Mouse (Mus musculus) WW6 (cell line): ENCODE results near the gene Nfatc2.

ENCODE experiments used
- DNase-seq: peaks from one replicate; pipeline ENCODE4 v3.0.0-alpha.2; 2013; ENCODE audit warnings: low read depth, low spot score

Nfatc2 gene

DNA sequence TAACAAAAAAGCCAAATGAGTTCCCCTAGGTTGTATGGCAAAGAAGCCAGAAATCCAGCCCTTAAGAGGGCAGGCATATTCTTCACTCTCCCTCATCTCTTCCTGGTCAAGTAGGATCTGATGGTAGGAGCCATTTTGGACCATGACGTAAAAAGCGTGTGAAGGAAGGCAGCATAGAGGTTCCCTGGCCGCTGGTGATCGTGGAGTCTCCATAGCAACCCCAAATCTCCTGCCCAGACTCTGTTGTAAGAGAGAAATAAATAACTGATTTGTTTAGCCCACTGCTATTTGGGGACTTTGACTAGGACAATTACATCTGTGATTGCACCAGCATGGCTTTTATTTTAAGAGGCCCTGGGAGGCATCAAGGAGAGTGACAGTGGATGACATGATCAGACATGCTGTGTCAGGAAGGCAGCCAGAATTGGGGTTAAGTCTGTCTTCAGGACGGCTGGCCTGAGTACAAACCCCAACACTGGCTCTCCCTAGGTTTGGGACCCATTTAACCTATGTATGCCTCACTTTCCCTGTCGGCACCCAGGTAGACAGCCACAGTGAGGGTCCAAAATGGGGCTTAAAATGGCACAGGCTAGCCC lies 8.3 kb upstream of the Nfatc2 start:
- no peak for DNase-seq

DNA sequence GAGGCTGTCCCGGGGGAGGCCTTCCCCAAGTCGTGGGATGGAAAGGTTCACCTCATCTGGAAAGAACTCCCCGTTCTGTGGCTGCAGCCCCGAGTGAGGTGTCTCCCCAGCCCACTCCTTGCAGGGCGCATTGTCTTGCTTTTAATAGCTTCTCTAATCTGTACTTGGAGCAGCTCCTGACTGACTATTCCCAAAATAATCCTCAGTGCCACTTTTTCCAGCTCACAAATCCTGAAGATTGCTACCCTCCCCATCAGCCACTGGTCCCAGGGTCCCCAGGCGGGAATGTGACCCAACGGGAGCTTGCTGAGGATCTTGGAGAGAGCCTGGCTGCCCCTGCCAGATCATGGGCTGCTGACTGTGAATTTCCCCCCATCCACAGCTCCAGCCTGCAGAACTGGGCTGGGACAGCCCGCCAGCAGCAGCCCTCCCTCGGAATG lies 6.7 kb upstream of the Nfatc2 start:
- DNase-seq = no peak

DNA sequence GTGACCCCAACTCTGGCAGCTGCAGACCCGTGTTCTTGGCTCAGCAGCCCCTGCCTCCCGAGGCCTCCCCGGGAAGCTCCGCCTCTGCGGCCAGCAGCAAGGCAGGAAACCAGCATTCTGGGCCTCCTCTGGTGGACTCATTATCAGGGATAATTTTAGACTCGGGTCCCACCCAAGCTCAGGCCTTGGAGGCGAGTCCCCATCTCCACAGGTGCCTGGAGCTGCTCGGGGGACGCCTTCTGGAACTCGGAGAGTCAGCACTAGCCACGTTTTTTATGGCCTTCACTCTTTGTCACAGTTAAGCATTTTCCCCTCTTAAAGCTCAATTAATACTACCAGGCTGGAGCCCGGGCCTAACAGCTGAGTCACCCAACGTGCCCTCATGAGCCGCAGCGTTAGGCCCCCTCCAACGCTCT lies 3.2 kb upstream of the Nfatc2 start:
- DNase-seq = no peak

DNA sequence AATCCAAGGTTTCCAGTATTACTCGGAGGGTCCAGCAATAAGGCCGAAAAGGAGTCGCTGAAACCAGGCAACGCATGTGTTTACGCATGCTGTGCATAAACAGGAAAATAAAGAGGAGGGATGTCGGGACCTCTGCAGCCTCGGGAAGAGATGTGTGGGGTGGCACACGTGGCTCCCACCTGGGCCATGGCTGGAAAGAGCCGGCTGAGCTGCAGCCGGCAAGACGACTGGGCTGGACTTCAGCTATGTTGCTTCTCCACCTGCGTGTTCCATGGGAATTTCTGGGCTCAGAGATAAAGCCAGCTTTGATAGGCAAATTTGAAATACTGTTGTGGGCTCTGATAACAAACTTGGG lies 907 bp upstream of the Nfatc2 start:
- no peak for DNase-seq

DNA sequence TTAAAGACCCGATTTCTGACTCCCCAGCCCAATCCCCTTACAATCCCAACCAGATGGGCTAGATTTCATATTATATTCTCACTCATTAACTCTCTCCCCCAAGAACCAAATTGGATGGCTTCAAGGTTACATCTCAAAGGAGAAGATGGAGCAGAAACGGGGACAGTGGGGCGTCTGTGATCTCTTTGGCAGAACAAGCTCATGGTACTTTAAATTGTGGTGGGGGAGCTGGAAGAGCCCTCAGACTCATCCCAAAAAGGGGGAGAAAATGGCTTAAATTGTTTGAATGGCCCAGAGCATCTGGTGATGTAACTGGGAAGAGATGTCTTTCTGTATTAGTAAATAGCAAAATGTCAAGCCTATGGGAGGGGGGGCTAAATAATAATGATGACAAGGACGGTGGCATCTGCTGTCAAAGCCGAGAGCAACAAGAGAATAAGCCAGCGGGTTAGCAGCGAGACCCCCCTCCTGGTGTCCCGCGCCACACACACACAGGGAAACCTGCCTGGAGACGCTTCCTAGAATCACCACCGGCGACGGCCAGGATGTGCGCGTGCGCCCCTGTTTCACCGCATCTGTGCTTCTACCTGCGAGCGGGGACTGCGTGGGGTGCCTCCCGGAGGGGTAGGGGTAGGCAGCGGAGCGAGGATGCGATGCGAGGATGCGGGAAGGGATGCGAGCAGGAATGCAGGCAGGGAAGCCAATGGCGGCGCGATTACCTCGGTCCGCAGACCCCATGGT lies 537 bp downstream of the Nfatc2 start:
- DNase-seq = no peak

DNA sequence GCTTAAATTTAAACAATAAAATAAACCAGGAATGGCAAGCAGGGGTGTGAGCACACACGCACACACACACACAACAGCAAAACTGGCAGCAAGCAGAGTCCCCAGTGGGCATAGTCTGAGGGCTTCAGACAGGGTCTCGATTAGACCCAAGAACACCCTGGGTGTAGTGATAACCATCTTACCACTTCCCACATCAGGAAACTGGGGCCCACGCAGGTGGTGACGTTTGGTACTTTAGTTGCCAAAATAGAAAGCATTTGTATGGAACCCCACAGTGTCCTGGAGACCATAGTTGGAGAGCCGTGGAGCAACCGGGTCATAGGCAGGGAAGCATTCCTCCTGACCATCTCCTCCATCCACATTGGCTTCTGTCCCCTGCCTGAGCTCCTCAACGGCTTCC lies 5.8 kb downstream of the Nfatc2 start:
- no peak for DNase-seq

DNA sequence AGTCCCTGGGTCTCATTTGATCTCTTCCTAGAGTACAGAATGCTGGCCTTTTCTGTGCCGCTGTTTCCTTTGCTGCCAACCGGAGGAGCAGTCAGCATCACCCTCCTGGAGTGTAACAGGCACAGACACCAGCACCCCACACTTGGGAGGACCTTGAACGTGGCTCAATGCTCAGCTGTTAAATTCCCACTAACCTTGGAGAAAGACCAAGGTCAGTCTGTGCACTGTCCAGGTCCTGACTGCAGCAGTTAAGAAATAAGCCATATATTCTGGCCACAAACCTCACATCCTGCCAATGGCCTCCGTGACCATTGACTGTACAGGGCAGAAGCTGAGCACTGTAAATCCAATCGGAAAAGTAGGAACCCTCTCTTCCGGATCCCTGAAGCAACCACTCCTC lies 7.8 kb downstream of the Nfatc2 start:
- no peak for DNase-seq

DNA sequence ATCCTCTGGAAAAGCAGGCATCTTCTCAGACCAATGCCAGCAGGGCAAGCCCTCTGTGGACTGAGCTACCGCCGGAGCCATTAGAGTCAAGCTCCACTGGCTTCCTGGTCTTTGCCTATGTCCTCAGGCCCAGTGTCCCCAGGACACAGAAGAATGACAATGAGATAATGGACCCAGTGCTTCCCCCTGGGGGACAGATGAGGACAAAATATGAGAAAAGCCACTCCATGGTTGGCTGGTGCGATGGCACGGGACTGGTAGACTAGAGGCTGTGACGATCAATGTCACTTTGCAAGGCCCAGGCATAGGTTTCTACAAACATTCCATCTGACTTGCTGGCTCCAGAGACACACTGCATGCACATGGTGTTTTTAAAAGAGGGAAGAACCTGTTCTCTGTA lies 8.5 kb downstream of the Nfatc2 start:
- no peak for DNase-seq

DNA sequence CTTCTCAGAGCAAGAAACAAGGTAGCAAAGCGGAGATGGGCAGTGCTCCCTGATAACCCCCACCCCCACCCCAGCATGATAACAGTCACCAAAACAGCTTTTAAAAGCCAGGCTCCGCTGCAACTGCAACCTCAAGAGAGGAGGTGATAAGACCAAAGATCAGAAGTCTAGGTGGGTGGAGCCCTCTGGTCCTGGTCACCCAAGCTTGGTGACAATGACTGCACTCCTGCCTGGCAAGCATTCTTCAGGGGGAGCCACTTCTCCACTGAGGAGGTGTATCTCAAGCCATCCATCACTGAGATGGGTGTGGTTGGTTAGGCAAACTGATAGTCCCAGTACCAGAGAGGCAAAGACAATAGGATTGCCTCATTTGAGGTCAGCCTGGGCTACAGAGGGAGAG lies 10.4 kb downstream of the Nfatc2 start:
- DNase-seq = no peak

DNA sequence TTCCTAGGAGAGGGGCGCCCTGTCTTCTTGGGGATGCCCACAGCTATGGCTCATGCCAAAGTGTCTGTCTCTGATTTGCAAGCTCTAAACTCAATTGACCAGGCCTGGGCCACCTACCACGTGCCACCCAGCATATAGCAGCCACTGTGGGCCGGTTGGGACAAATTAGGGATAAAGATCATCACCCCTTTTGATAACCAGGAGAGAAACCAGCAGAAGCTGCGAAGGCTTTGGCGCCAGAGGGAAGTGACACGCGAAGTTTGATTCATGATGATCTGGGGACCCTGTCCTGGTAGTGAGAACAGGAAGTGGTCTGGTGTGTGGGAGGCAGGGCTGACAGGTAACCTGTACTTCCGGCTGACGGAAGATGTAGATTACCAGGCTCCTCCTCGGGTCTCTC lies 10.9 kb downstream of the Nfatc2 start:
- DNase-seq = no peak

DNA sequence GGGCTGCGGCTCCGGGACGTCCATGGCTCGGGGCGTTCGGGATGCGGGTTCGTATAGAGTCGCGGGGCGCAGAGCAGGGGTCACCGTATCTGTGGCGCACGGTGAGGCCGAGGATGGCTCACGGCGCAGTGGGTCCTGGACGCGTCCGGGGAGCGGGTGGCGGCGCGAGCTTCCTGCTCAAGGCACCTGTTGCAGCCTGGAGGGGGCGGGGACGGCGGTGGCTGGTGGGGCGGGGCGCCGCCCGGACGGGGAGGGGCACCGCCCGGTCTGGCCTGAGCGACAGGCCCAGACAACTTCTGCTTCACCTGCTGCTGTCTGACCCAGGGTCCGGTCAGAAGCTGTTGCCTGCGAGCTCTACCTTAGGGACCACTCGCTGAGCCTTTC lies 11.3 kb downstream of the Nfatc2 start:
- DNase-seq = no peak

DNA sequence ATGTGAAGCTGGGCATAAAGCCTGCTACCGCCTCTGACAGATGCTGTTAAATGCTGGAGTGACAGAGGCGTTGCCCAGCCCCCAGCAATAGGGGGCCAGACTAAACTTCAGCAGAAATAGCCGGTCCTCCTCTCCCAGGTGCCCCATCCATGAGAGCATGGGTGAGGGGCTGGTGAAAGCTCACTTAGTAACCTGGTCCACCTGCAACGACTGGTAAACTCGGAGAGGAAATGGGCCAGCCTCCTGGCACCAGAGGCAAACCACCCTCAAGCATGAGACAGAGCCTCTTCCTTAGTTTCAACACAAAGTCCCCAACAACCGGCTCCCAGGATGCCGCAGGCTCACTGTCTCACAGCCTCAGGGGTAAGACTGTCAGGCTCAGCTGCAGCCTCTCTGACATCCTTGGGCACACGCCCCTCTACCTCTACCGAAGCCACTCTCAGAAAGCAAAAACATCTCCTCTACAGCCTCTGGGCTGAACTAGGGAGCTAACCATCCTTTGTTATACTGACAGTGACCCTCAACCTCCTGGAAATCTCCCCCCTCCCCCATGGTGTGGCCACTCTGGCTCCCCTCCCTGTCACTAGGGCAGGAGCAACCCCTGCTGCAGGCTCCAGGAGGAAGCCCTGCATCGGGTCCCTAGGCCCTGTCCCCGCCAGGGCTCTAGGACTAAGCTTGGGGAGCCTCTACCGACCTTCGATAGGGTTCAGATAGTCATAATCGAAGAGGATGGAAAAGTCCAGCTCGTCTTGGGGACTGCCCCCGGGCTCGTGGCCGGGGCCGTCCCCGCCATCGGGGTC lies 11.9 kb downstream of the Nfatc2 start:
- no peak for DNase-seq

DNA sequence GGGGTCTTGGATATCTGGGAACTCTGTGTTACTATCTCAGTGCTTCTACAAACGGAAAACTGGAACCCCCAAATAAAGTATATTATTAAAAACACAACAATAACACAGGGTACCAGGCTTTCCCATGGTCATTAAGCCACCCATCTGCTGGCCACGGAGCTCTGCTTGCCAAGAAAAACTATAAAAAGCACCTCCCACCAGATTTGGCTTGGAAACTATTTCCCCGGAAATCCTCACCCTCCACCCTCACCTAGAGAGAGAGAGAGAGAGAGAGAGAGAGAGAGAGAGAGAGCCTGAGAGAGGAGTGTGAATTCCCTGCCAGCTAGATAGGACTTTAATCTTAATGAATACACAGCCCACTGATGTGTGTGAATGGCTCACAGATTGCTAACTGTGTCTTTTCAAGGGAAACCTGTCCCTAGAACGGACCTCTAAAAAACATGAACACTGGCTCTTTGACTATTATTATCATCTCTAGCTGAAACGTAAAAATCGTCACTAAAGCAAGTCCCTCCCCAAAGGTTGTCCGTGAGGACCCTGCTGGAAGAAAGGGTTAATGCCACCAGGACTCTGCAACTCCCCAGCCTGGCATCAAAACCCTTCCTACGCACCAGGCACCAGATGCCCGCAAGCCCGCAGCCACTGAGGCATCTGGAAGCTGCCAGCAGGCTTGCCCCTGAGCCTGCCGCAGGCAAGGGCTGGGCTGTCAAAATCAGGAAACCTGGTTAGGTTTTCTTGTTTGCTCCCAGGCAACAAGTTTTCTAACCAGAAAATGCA lies 12.7 kb downstream of the Nfatc2 start:
- no peak for DNase-seq

DNA sequence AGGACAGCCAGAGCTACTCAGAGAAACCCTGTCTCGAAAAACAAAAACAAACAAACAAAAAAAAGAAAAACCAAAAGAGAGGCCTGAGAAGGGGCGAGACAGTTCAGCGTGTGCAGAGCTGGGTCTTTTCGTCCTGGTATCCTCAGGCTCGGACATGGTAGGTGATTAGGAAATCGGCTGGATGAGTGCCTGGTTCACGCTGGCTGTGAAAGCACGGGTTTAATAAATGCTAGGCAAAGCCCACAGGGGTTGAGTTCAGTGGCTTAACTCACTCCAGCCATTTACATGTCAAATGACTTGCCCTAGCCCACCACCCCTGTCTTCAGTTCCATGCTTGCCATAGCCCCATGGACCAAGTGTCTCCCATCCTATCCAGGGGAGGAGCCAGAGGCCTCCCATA lies 14.3 kb downstream of the Nfatc2 start:
- no peak for DNase-seq

DNA sequence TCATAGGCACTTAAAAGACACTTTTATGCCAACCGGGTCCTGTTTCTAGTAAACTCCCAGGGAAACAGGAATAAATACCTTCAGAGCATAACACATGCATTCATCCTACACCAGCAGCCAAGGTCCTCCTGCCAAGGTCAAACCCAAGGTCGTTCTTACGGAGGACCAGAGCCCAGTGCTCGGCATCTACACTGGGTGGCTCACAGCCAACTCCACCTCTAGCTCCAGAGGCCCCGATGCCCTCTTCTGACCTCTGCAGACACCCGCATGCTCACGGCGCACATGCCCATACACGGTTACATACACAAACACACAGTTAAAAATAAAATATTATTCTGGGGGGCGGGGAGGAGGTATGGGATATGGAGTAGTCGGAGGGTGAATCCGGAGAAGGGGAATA lies 14.9 kb downstream of the Nfatc2 start:
- DNase-seq = no peak

DNA sequence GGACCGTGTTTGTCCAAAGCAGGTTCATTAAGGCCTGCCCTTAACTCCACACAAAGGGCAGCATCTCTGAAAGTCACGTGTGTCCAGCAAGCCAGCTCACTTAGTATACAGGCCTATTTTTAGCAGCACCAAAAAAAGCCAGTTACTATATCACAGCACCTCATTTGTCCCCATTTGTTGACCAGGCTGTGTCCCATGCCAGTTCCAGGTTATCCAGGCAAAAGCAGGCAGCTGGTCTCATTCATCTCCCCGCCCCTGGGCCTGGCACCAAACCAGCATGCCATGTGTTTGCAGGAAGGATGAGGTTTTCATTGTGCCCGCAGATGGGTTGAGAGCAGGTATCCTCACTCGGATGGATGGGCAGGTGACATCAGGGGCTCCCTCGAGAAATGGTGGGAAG lies 16.6 kb downstream of the Nfatc2 start:
- no peak for DNase-seq

DNA sequence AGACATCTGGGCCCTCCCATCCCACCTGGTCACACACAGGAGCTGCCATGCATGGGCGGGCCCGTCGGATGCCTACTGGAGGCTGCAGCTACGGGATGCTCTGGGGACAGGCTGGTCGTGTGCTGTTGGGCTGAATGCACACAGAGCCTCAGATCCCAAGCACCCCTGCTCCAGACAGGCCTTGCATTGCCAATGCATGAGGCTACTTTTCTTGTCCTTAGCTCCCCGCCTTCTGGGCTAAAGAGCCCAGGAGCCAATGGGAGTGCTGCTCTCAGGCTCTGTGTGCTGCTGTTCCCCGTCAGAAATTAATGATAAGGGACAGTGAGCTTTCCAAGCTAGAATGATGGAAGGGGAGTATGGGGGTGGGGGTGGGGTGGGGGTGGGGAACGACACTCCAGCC lies 17.0 kb downstream of the Nfatc2 start:
- no peak for DNase-seq

DNA sequence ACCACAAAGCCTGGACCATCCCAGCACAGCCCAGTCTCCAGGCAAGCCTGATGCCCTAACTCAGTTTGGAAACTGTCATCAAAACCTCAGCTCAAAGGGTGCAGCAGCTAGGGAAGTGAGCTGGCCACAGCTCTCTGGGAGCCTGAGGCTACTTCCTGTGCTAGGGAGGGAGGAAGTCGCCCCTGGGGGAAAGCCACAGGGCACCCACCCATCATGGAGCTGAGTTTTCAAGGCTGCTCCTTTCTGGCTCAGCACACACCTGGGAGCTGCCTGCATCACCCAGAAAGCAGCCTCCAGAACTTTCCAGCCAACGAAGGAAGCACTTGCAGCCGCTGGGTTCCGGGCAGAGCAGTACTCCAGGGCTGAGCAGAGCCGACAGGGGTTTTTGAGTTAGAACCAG lies 18.4 kb downstream of the Nfatc2 start:
- no peak for DNase-seq

DNA sequence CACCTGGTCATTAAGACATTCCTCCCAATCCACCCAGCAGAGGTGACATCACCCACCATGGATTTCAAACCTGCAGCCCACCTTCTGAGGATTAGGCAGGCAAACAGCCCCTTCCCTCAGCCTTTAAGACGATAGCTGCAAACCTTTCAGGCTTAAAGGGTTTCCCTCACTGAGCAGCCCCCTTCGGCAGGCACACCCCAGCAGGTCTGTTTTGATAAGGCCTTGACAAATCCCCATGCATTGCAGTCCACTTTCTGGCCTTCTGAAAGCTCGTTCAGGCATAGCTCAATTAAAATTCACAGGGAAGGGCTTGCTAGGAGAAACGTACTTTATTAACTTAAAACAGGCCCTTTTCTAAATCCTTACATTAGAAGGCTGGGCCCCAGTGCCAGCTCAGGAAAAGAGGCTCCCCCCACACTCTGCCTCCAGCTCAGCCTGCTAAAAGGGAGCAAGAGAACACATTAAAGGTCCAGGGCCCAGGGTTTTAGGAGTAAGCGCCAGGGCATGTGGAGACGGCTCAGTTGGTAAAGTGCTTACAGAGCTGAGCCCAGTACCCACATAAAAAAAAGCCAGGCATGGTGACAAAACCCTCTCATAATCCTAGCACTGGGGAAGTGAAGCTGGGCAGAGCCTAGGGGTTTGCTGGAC lies 20.1 kb downstream of the Nfatc2 start:
- no peak for DNase-seq

DNA sequence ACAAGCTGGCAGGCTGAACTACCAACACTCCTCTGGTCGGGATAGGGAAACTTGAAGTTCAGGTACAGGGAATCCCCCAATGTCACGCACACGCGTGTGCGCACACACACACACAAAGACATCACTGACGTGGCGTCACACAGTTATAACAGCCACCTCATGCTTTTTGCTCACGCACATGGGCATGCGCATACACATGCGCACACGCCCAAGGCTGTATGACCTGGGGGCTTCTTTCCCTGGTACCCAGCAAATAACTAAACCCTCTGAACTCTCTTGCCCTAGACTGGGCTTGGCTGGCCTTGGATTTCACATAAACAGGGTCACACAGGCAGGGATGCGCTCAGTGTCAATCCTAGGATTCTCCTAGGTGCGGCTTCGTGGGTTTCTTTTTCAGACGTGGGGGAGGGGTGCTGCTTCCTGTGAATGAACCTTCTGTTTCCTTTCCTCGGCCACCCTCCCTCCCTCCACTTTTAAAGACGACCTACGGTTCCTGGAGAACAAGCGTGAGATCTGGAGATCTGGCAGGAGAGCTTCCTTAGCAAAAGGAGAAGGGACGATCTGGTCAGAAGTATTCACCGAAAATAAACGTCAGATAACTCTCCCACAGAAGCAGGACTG lies 21.1 kb downstream of the Nfatc2 start:
- no peak for DNase-seq

DNA sequence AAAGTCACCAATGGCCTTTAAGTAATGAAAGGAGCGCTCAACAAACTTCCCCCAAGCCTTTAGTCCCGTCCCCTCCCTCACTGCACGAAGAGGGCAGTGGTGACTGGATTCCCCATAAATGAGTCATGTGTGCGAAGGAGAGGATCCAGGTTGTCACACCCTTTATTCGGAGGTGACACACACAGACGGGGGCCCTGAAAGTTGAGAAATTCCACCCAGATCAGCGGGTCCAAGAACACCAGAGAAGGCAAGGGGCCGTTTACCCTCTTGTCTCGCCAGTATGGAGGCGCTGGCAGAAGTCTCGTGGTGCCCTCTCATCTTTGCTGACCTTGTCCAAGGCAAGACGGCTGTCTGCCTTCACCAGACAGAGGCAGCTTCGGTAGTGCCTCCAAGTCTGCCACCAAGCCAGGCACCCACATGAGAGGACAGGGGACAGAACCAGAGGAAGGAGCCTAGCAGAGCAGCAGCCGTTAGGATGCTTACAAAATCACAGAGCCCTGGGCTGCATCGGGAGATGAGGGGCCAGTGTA lies 21.8 kb downstream of the Nfatc2 start:
- DNase-seq = no peak
